Mouse (Mus musculus) CH12.LX (cell line): ENCODE data around the gene Tbl3. TPM values are rescaled to one million over a fixed set of nuclear protein-coding genes. Genes with fewer than 3 reads are reported as not detected.
A peak's percentile ranks its signal among the peaks of the same experiment; 100 is the strongest.
"Not testable (repeated sequence)": the region's sequence is repeated elsewhere in the genome, so short reads cannot be mapped to it uniquely, and the experiment has no call there.

Experiments used
- DNase-seq: peaks from one replicate; pipeline ENCODE4 v3.0.0-alpha.2; 2013; ENCODE audit errors: extremely low read depth
- H3K27ac ChIP-seq: 2 replicates; pipeline ENCODE4 v1.5.1; 2012; ENCODE audit warnings: low read depth, mild to moderate bottlenecking, control low read depth, moderate library complexity; ENCODE audit not compliant: insufficient read depth
- H3K27me3 ChIP-seq: replicated peaks from 2 replicates; pipeline ENCODE3; 2012; ENCODE audit warnings: inconsistent platforms
- H3K36me3 ChIP-seq, 2 experiments: replicated peaks in 1 of 2; 2 replicates each; pipeline versions ENCODE3 to v1.6.1; 2012; ENCODE audit warnings: inconsistent platforms in 1 of 2, low read length in 1 of 2, mild to moderate bottlenecking in 1 of 2, mixed read lengths in 1 of 2, moderate library complexity in 1 of 2; ENCODE audit not compliant: control insufficient read depth in 1 of 2, insufficient read depth in 1 of 2
- H3K4me1 ChIP-seq, 2 experiments: 2 replicates each; pipeline ENCODE4 v1.6.1; 2012; ENCODE audit warnings: inconsistent platforms in 1 of 2, moderate library complexity in 1 of 2; ENCODE audit not compliant: insufficient read depth in 2 of 2, control insufficient read depth in 1 of 2
- H3K4me2 ChIP-seq: 2 replicates; pipeline ENCODE4 v1.6.1; 2012; ENCODE audit warnings: low read depth, mild to moderate bottlenecking, control low read depth; ENCODE audit not compliant: poor library complexity, insufficient read depth, severe bottlenecking
- H3K4me3 ChIP-seq, 3 experiments: fragments of 150-350 bp in 1 of 3; sonication (generic) in 1 of 3; replicated peaks in 1 of 3; 2 replicates each; pipeline versions ENCODE3 to v1.5.1; 2011 to 2012; ENCODE audit warnings: low read depth in 2 of 3, low read length in 2 of 3, mild to moderate bottlenecking in 2 of 3, moderate library complexity in 2 of 3, control low read depth in 1 of 3, improper control_type of control experiment in 1 of 3, inconsistent platforms in 1 of 3, mixed read lengths in 1 of 3; ENCODE audit not compliant: poor library complexity in 1 of 3
- H3K79me2 ChIP-seq: replicated peaks from 2 replicates; pipeline ENCODE4 v1.6.1; 2012; ENCODE audit warnings: mild to moderate bottlenecking, moderate library complexity; ENCODE audit not compliant: control insufficient read depth, poor library complexity, insufficient read depth, severe bottlenecking; ENCODE audit errors: extremely low read depth
- H3K9ac ChIP-seq: 2 replicates; pipeline ENCODE4 v1.6.1; 2012; ENCODE audit warnings: low read depth, mild to moderate bottlenecking, control low read depth, moderate library complexity; ENCODE audit not compliant: insufficient read depth
- H3K9me3 ChIP-seq: replicated peaks from 2 replicates; pipeline ENCODE3; 2012; ENCODE audit warnings: low read length, inconsistent platforms, mixed read lengths
- CHD1 ChIP-seq: IDR thresholded peaks from 2 replicates; pipeline ENCODE4 v1.6.1; 2012; ENCODE audit warnings: low read depth, low read length, improper control_type of control experiment, inconsistent platforms
- CHD2 ChIP-seq: IDR thresholded peaks from 2 replicates; pipeline ENCODE4 v1.6.1; 2011; ENCODE audit warnings: low read length, improper control_type of control experiment
- CTCF ChIP-seq, 2 experiments: IDR thresholded peaks in 1 of 2; conservative IDR thresholded peaks in 1 of 2; 2 replicates each; pipeline ENCODE4 v1.5.1; 2011 to 2012; ENCODE audit warnings: low read depth in 2 of 2, low read length in 2 of 2, improper control_type of control experiment in 1 of 2, inconsistent platforms in 1 of 2, mild to moderate bottlenecking in 1 of 2, moderate library complexity in 1 of 2
- ELF1 ChIP-seq: IDR thresholded peaks from 2 replicates; pipeline ENCODE4 v1.6.1; 2014; ENCODE audit warnings: low read depth, mild to moderate bottlenecking, inconsistent platforms, low read length, improper control_type of control experiment
- ETS1 ChIP-seq: conservative IDR thresholded peaks from 2 replicates; pipeline ENCODE4 v1.6.1; 2012; ENCODE audit warnings: low read depth, mild to moderate bottlenecking, inconsistent platforms, low read length, improper control_type of control experiment, moderate library complexity
- GABPA ChIP-seq: IDR thresholded peaks from 2 replicates; pipeline ENCODE4 v1.6.1; 2012; ENCODE audit warnings: low read depth, low read length, improper control_type of control experiment, inconsistent platforms; ENCODE audit not compliant: insufficient replicate concordance
- IRF4 ChIP-seq: IDR thresholded peaks from 2 replicates; pipeline ENCODE4 v1.6.1; 2014; ENCODE audit warnings: low read depth, mild to moderate bottlenecking, inconsistent platforms, low read length, improper control_type of control experiment
- JUN ChIP-seq: IDR thresholded peaks from 2 replicates; pipeline ENCODE4 v1.6.1; 2011; ENCODE audit warnings: low read depth, mild to moderate bottlenecking, low read length, improper control_type of control experiment, moderate library complexity; ENCODE audit not compliant: insufficient read depth
- MAX ChIP-seq: IDR thresholded peaks from 2 replicates; pipeline ENCODE4 v1.6.1; 2011; ENCODE audit warnings: low read length, improper control_type of control experiment
- MAZ ChIP-seq: IDR thresholded peaks from 2 replicates; pipeline ENCODE4 v1.6.1; 2012; ENCODE audit warnings: low read depth, mild to moderate bottlenecking, inconsistent platforms, low read length, improper control_type of control experiment, moderate library complexity
- MEF2A ChIP-seq: IDR thresholded peaks from 2 replicates; pipeline ENCODE4 v1.6.1; 2014; ENCODE audit warnings: low read depth, mild to moderate bottlenecking, inconsistent platforms, low read length, improper control_type of control experiment, borderline replicate concordance
- MXI1 ChIP-seq: IDR thresholded peaks from 2 replicates; pipeline ENCODE4 v1.6.1; 2011; ENCODE audit warnings: mild to moderate bottlenecking, low read depth, low read length, improper control_type of control experiment
- MYC ChIP-seq: IDR thresholded peaks from 2 replicates; pipeline ENCODE4 v1.6.1; 2011; ENCODE audit warnings: low read depth, mild to moderate bottlenecking, improper control_type of control experiment, low read length
- NELFE ChIP-seq: IDR thresholded peaks from 2 replicates; pipeline ENCODE4 v1.6.1; 2011; ENCODE audit warnings: low read depth, low read length, improper control_type of control experiment
- PAX5 ChIP-seq: IDR thresholded peaks from 2 replicates; pipeline ENCODE4 v1.6.1; 2012; ENCODE audit warnings: low read length, inconsistent platforms, mixed read lengths
- POLR2A ChIP-seq: IDR thresholded peaks from 2 replicates; pipeline ENCODE4 v1.6.1; 2011; ENCODE audit warnings: low read depth, mild to moderate bottlenecking, improper control_type of control experiment, low read length
- POLR2AphosphoS2 ChIP-seq: IDR thresholded peaks from 2 replicates; pipeline ENCODE4 v1.6.1; 2011; ENCODE audit warnings: low read depth, low read length, improper control_type of control experiment
- RAD21 ChIP-seq: IDR thresholded peaks from 2 replicates; pipeline ENCODE4 v1.6.1; 2011; ENCODE audit warnings: low read depth, mild to moderate bottlenecking, low read length, improper control_type of control experiment, moderate library complexity
- RCOR1 ChIP-seq: conservative IDR thresholded peaks from 2 replicates; pipeline ENCODE4 v1.6.1; 2012; ENCODE audit warnings: low read depth, mild to moderate bottlenecking, inconsistent platforms, low read length, improper control_type of control experiment
- SIN3A ChIP-seq: IDR thresholded peaks from 2 replicates; pipeline ENCODE4 v1.6.1; 2012; ENCODE audit warnings: low read length, improper control_type of control experiment, inconsistent platforms
- SMC3 ChIP-seq: IDR thresholded peaks from 2 replicates; pipeline ENCODE4 v1.6.1; 2011; ENCODE audit warnings: low read depth, low read length, improper control_type of control experiment
- TCF12 ChIP-seq: IDR thresholded peaks from 2 replicates; pipeline ENCODE4 v1.6.1; 2014; ENCODE audit warnings: low read depth, mild to moderate bottlenecking, inconsistent platforms, low read length, improper control_type of control experiment
- USF1 ChIP-seq: IDR thresholded peaks from 2 replicates; pipeline ENCODE4 v1.6.1; 2014; ENCODE audit warnings: low read depth, mild to moderate bottlenecking, inconsistent platforms, low read length, improper control_type of control experiment
- ZC3H11A ChIP-seq: IDR thresholded peaks from 2 replicates; pipeline ENCODE4 v1.6.1; 2012; ENCODE audit warnings: low read depth, mild to moderate bottlenecking, inconsistent platforms, low read length, improper control_type of control experiment
- ZKSCAN1 ChIP-seq: IDR thresholded peaks from 2 replicates; pipeline ENCODE4 v1.6.1; 2012; ENCODE audit warnings: low read depth, inconsistent platforms, low read length, improper control_type of control experiment, borderline replicate concordance
- ZMIZ1 ChIP-seq: IDR thresholded peaks from 2 replicates; pipeline ENCODE4 v1.6.1; 2012; ENCODE audit warnings: low read depth, mild to moderate bottlenecking, inconsistent platforms, low read length, improper control_type of control experiment
- ZNF384 ChIP-seq: IDR thresholded peaks from 2 replicates; pipeline ENCODE4 v1.6.1; 2012; ENCODE audit warnings: low read depth, low read length, improper control_type of control experiment, inconsistent platforms
- dilution Hi-C: fragments of 300-500 bp; cut with MboI; formaldehyde crosslinking; loops from 2 replicates; pipeline ENCODE4 v1.14.3; 2020; ENCODE audit warnings: low sequenced_read_pairs; ENCODE audit not compliant: extremely low pct_unique_long_range_greater_than_20kb, extremely low pct_ligation_motif_present
- in situ Hi-C: fragments of 300-500 bp; cut with MboI; formaldehyde crosslinking; loops from 3 replicates; pipeline ENCODE4 v1.14.3; 2019; ENCODE audit warnings: low sequenced_read_pairs, low pct_ligation_motif_present, low pct_unique_long_range_greater_than_20kb, mixed read lengths
- polyA plus RNA-seq: library from polyadenylated mRNA; unstranded; fragments of >175 nt; gene quantifications from 2 replicates; pipeline ENCODE4 v1.2.1, GENCODE M21; 2012; ENCODE audit warnings: low read depth; ENCODE audit not compliant: insufficient read length
- total RNA-seq, 2 experiments: library from RNA; depleted of rRNA; stranded (reverse); fragments of 300-350 nt in 1 of 2; fragments of >200 nt in 1 of 2; gene quantifications; 2 replicates each; pipeline ENCODE4 v1.2.3; 2012 to 2014

Tbl3 gene
- total and polyA plus RNA-seq, 3 experiments, result 98.0 to 105 (median 104) TPM

- TF ChIP-seq PAX5 (no peak), POLR2AphosphoS2 (peak; percentile 96), MAX (peak; percentile 94), RAD21 (no peak), IRF4 (no peak; the same call in 1 of the 2 replicates), ZC3H11A (no peak), TCF12 (peak; percentile 97), ETS1 (no peak), NELFE (peak; percentile 100), ZKSCAN1 (no peak)
These were observed 12.2 kb upstream of the Tbl3 start (continued) for GRCm38 (mm10) chr17:24719494-24720222.

GRCm38 (mm10) chr17:24718938-24719337, 11.5 kb upstream of the Tbl3 start:
- H3K27me3 ChIP-seq, H3K27ac ChIP-seq, DNase-seq, in situ Hi-C loops, H3K9me3 ChIP-seq, dilution Hi-C loops: not testable (repeated sequence)
- Histone ChIP-seq H3K4me1 (peaks cover 5 to 26% of the 10 kb centered on the region in 2 experiments; a peak in 3 of 4 replicates), H3K79me2 (peaks cover 45% of the 10 kb centered on the region), H3K9ac (peak overlapping the region; percentile 98), H3K36me3 (peaks cover 35 to 58% of the 10 kb centered on the region in 2 experiments), H3K4me2 (peak overlapping the region; percentile 92), H3K4me3 (peak overlapping the region; percentile 70 to 92 (median 78))
- TF ChIP-seq SIN3A (peak; percentile 16; the same call in 1 of the 2 replicates), MYC (peak; percentile 75; the same call in 1 of the 2 replicates), CTCF (conservative IDR thresholded peaks at IDR 0.05 in 1 of 2, IDR thresholded peaks at IDR 0.05 in 1 of 2; ENCODE audit: low read depth in 2 of 2, low read length in 2 of 2) (peak in 1 of 2 experiments; percentile 26; a peak in 1 of 4 replicates)

GRCm38 (mm10) chr17:24717943-24718342, 10.5 kb upstream of the Tbl3 start, which contains the start of the genes Rnf151 and Rps2:
Gene Rnf151, minus strand, starts transcription at chr17:24718063.
Gene Rps2, plus strand, starts transcription at chr17:24718116.
- Histone ChIP-seq H3K36me3 (peaks cover 35 to 58% of the 10 kb centered on the region in 2 experiments), H3K9ac (peak within 1 kb of the TSS; percentile 98), H3K4me1 (peaks cover 5 to 24% of the 10 kb centered on the region in 2 experiments; a peak in 3 of 4 replicates), H3K79me2 (peaks cover 37% of the 10 kb centered on the region), H3K27ac (no peak within 1 kb of the TSS), H3K27me3 (no peaks in the 10 kb centered on the region), H3K4me3 (peak within 1 kb of the TSS; percentile 70 to 92 (median 78)), H3K4me2 (peak within 1 kb of the TSS; percentile 92), H3K9me3 (no peaks in the 10 kb centered on the region)
- in situ Hi-C loops (no loop called here), dilution Hi-C loops (no loop called here)
- TF ChIP-seq USF1, result no peak
- TF ChIP-seq RCOR1, result no peak
- TF ChIP-seq GABPA, result no peak
- no peak for TF ChIP-seq MXI1
- no peak for TF ChIP-seq MEF2A
- no peak for TF ChIP-seq NELFE
- no peak for TF ChIP-seq TCF12
- no peak for TF ChIP-seq CHD1
- no peak for TF ChIP-seq JUN
- TF ChIP-seq ZMIZ1, result no peak
- no peak for TF ChIP-seq CTCF (conservative IDR thresholded peaks at IDR 0.05 in 1 of 2, IDR thresholded peaks at IDR 0.05 in 1 of 2; ENCODE audit: low read depth in 2 of 2, low read length in 2 of 2)
- peak; percentile 58 for TF ChIP-seq POLR2A
- no peak for TF ChIP-seq SMC3
- 0 out of 2 replicates have a peak, but pooled peaks have one; percentile 8 for TF ChIP-seq CHD2
- TF ChIP-seq POLR2AphosphoS2, result peak; percentile 84
- no peak for TF ChIP-seq ZKSCAN1
- no peak for TF ChIP-seq ZNF384
- no peak for TF ChIP-seq MYC
- no peak for TF ChIP-seq MAZ
- TF ChIP-seq ELF1, result no peak
- no peak for DNase-seq
